Mouse (Mus musculus): Measurements from ENCODE around the gene Arsj.
A peak's percentile ranks its signal among the peaks of the same experiment; 100 is the strongest.

Gene Arsj

GRCm38 (mm10) chr3:126402836-126403235 is 39.4 kb downstream of the Arsj start:
- peak; percentile 55 to 66 for DNase-seq (ENCODE audit: low spot score in 2 of 2)

DNA sequence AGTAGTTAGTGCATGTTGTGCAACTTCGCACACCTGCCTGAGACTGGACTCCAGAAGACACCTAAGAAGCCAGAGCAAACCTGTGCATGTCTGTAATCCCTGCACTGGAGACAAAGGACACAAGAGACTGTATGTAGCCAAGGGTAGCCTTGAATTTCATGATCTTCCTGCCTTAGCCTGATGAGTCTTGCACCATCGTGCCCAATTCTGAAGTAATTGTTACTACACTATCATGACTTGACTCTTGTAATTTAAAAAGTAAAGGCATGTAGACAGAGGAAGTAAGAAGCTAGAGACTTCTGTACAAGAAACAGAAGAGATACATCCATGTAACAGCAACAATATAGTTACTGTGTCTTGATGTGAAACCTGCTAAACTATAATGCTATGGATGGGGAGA is 40.7 kb downstream of the Arsj start:
- DNase-seq (ENCODE audit: low spot score in 2 of 2): no peak

- DNase-seq (ENCODE audit: low spot score in 2 of 2): no peak
Observed at GRCm38 (mm10) chr3:126430524-126431064, 67.1 kb downstream of the Arsj start.

- no peak for DNase-seq (ENCODE audit: low spot score in 2 of 2)
Observed at GRCm38 (mm10) chr3:126439331-126439730, 75.8 kb downstream of the Arsj start.

DNA sequence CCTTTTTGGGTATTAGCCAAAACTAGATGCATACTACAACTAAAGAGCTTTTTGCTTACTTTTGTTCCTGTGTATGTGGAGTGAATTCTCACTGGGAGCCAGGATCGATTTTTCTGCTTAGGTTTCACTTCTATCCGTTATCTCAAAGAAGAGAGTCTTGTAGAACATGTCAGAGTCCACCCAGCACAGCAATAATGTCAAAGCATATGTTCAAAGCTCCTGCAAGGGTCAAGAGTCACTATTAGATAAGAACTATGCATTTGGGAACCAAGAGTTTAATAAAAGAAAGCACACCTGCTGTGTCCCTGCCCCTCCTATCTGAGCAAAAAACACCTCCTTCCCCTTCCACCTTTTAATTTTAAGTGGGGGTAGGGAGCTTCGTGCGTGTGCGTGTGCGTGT is 85.6 kb downstream of the Arsj start:
- DNase-seq (ENCODE audit: low spot score in 2 of 2): no peak

DNA sequence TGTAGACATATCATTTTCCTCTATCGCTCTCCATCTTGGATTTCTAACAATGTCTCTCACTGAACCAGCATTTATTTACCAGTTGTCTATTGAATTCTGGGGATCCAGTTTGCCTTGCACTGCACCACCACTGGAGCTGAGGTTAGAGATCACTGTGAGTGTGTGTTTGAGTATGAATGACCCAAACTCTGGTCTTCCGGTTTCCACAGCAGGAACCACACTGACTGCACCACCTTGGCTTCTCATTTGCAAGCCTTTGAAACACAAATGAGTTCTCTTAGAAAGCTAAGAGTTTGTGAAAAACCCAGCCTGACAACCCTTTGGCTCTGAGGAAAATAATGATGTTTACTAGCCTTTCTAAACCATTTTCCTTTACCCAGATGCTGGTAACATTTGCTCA is 86.0 kb downstream of the Arsj start:
- DNase-seq (ENCODE audit: low spot score in 2 of 2): no peak

DNA sequence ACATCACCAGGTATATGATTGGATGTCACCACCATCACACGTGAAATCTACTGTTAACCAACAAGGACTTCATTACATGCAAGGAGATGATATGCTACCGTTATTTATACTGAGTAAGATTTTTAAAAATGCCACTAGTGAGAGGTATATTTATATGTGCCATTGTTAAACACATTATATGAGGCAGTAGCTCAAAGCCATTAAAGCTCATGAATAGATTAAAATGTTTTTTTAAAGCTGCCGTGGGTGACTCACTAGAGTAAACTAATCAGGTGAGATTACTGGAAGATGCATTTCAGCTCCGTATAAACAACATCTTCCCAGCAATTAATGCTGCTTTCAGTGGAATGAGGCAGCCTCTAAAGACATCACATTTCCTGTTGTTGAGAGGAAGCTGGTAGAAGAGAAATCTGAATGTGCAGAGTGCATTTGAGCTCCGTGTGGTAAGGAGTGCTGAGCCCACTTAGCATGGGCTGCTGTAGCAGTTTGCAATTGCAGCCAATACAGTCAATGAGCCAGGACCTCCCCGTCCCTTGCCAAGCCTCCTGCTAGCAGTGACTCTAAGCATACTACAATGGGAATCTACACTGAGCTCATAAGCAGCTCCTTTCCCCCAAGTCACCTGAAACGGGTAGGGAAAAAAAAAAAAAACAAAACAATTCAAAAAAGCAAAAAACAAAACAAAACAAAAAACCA is 92.5 kb downstream of the Arsj start:
- no peak for DNase-seq (ENCODE audit: low spot score in 2 of 2)

DNA sequence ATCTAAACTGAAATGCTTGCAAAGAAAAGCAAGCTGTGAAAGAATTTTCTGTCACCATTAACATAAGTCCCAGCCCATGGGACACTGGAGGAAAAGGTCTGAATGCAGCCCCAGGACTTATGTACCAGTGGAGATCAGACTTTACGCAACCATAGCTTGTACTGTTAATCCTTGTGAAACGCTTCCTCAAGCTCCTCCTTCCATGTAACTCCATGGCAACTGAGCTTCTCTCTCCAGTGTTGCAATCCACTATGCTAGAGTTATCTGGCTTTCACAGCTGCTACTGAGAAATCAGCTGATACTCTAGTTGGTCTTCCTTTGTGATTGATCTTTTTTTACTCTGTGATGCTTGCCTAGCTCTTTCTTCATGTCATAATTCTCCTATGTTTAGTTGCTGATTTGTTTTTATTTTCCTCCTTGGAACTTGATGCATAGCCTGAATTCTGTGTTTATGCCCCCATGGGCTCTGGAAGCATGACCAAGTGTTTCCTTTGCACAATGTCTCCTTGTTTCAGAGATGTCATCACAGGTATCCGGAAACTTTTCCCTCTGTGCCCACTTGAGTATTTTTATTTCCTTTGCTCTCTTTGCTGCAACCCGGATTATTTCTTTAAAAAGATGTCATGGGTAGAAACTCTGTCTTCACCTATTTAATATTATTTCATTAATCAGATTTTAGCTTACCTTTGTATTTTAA is 99.8 kb downstream of the Arsj start:
- DNase-seq (ENCODE audit: low spot score in 2 of 2): no peak

- DNase-seq (ENCODE audit: low spot score in 2 of 2): no peak
Observed at GRCm38 (mm10) chr3:126464262-126464661, 100.8 kb downstream of the Arsj start.

All from frontal cortex, postnatal 25 days (tissue).